Mouse (Mus musculus) liver, postnatal 0 days (tissue): ENCODE measurements around the gene Eid2b. TPM values are rescaled to one million over a fixed set of nuclear protein-coding genes. Genes with fewer than 3 reads are reported as not detected.
"Not testable (repeated sequence)": the region's sequence is repeated elsewhere in the genome, so short reads cannot be mapped to it uniquely, and the experiment has no call there.

Source experiments
- ATAC-seq: fragments of 200-750 bp; cut with Nextera tagmentation; 2 replicates; pipeline ENCODE4 v1.8.0; 2017; ENCODE audit warnings: mild to moderate bottlenecking, moderate library complexity
- DNase-seq: peaks from one replicate; pipeline ENCODE4 v3.0.0-alpha.2; 2016
- H3K27ac ChIP-seq: fragments of 300-500 bp; sonication (generic); 2 replicates; pipeline ENCODE4 v1.5.1; 2014; ENCODE audit warnings: antibody characterized with exemption, moderate library complexity, mild to moderate bottlenecking, low read depth
- H3K27me3 ChIP-seq: fragments of 300-500 bp; sonication (generic); 2 replicates; pipeline ENCODE4 v1.6.1; 2014; ENCODE audit warnings: low read length, control low read depth, mixed read lengths; ENCODE audit not compliant: insufficient read depth
- H3K36me3 ChIP-seq: fragments of 300-500 bp; sonication (generic); replicated peaks from 2 replicates; pipeline ENCODE4 v1.6.1; 2014; ENCODE audit warnings: mild to moderate bottlenecking, control low read depth, low read length, moderate library complexity, mixed read lengths; ENCODE audit not compliant: insufficient read depth
- H3K4me1 ChIP-seq: fragments of 300-500 bp; sonication (generic); 2 replicates; pipeline ENCODE4 v1.6.1; 2014; ENCODE audit warnings: antibody characterized with exemption, mild to moderate bottlenecking, control low read depth; ENCODE audit not compliant: insufficient read depth
- H3K4me2 ChIP-seq: fragments of 300-500 bp; sonication (generic); 2 replicates; pipeline ENCODE4 v1.6.1; 2014; ENCODE audit warnings: low read depth, mild to moderate bottlenecking, low read length, moderate library complexity, mixed read lengths
- H3K4me3 ChIP-seq: fragments of 300-500 bp; sonication (generic); 2 replicates; pipeline ENCODE4 v1.5.1; 2014; ENCODE audit warnings: low read depth, low read length
- H3K9ac ChIP-seq: fragments of 300-500 bp; sonication (generic); replicated peaks from 2 replicates; pipeline ENCODE4 v1.6.1; 2014; ENCODE audit warnings: mild to moderate bottlenecking, moderate library complexity
- H3K9me3 ChIP-seq: fragments of 300-500 bp; sonication (generic); 2 replicates; pipeline ENCODE4 v1.6.1; 2016; ENCODE audit warnings: mild to moderate bottlenecking, control low read depth, low read length, mixed read lengths
- CTCF ChIP-seq: sonication (generic); IDR thresholded peaks from 2 replicates; pipeline ENCODE4 v1.5.1; 2016; ENCODE audit warnings: antibody characterized with exemption, low read depth
- EP300 ChIP-seq: IDR thresholded peaks from 2 replicates; pipeline ENCODE4 v1.6.1; 2016; ENCODE audit warnings: antibody characterized with exemption, low read depth, mild to moderate bottlenecking
- WGBS: fragments of 180-500 bp; shearing (Covaris S2); extraction: QIAGEN DNeasy Blood & Tissue Kit; methylation state at CpG from one replicate; pipeline ENCODE4 v1.1.7; 2014; ENCODE audit not compliant: insufficient replicate concordance; 5-methylcytosine and 5-hydroxymethylcytosine counted together
- polyA plus RNA-seq: library from polyadenylated mRNA; unstranded; fragments of >200 nt; fragmentation: Nextera tagmentation; extraction: Ambion mirVana; gene quantifications from 2 replicates; pipeline ENCODE4 v1.2.1, GENCODE M21; 2015

The Eid2b gene
- 3.4 and 3.9 TPM in 2 replicates for polyA plus RNA-seq

DNA sequence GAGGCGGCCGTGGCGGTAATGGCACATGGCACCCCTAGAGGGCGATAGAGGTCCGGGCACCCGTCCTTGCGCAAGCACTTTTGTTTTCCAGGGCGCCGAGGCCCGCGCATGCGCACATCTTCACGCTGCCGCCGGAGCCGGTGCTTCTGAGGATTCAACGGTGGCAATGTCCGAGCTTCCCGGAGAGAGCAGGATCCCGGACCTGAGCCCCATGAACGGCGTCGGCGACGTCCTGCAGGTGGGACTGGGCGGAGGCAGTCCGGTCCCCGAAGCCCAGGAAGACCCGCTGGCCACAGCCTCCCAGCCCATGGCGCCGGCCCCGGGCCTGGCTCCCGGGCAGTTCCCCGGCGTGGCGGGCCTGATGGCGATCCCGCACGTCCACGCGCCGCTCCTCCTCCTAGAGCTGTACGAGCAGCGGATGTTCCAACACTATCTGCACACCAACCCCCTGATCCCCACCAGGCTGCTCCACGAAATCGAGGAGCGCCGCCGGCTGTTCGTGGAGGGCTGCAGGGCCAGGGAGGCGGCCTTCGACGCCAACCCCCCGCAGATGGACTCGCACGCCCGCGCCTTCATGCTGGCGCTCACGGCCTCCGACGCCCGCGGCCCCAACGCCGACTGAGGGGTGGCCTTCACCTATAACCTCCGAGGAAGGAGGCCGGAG lies at the start of gene Eid2b:
Eid2b (plus strand) TSS at position 125 of the 664 bp plus-strand sequence.
- peak; percentile 95 for DNase-seq
- H3K27me3 ChIP-seq: no peaks in the 10 kb centered on the region
- peak within 1 kb of the TSS; percentile 93 for H3K4me2 ChIP-seq
- H3K9ac ChIP-seq: peak within 1 kb of the TSS; percentile 81
- H3K36me3 ChIP-seq: no peaks in the 10 kb centered on the region
- peak within 1 kb of the TSS; percentile 67 for H3K4me3 ChIP-seq
- H3K4me1 ChIP-seq: peaks cover 6% of the 10 kb centered on the region
- ATAC-seq: peak; percentile 85
- no peaks in the 10 kb centered on the region for H3K9me3 ChIP-seq
- TF ChIP-seq CTCF (peak; percentile 98), EP300 (no peak)
- H3K27ac ChIP-seq: peak within 1 kb of the TSS; percentile 73
- WGBS: 3% methylated on average over 65 of the region's 68 CpGs

GRCm38 (mm10) chr7:28243943-28244342 lies 33.6 kb upstream of the Eid2b start:
- WGBS: 58% methylated on average over 2 of the region's 2 CpGs
- H3K27ac ChIP-seq, H3K9ac ChIP-seq, H3K4me1 ChIP-seq, DNase-seq, H3K36me3 ChIP-seq, H3K9me3 ChIP-seq, H3K4me2 ChIP-seq, ATAC-seq, H3K27me3 ChIP-seq, H3K4me3 ChIP-seq: not testable (repeated sequence)

GRCm38 (mm10) chr7:28248957-28249356 lies 28.6 kb upstream of the Eid2b start:
- no peak for TF ChIP-seq CTCF
- TF ChIP-seq EP300: no peak
- Histone ChIP-seq H3K36me3 (no peaks in the 10 kb centered on the region), H3K9me3 (no peaks in the 10 kb centered on the region), H3K4me3 (no peak overlapping the region), H3K27me3 (no peaks in the 10 kb centered on the region), H3K4me2 (no peak overlapping the region), H3K4me1 (no peaks in the 10 kb centered on the region), H3K9ac (no peak overlapping the region), H3K27ac (no peak overlapping the region)
- no peak for ATAC-seq
- 77% methylated on average over 3 of the region's 3 CpGs for WGBS
- DNase-seq: no peak

DNA sequence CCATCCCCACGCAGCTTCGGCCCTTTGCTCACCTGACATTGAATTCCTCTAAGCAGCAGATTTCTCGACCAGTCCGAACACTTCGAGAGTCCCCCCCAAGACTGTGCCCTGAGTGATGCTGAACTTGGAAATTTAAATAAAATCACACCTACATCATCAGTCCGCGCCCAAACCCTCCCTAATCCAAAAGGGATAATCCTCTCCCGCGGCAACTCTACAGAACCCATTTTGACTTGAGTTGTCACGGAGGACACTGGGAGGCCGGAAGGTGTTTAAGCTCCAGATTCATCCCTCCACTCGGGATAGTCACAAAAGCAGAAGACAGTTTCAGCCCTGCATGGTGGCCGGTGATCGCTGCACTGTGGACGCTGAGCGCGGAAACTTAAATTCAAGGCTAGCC lies 25.6 kb upstream of the Eid2b start:
- no peak overlapping the region for H3K9ac ChIP-seq
- H3K4me3 ChIP-seq: no peak overlapping the region
- no peak for ATAC-seq
- no peak overlapping the region for H3K4me2 ChIP-seq
- no peaks in the 10 kb centered on the region for H3K4me1 ChIP-seq
- WGBS: 81% methylated on average over 17 of the region's 17 CpGs
- no peaks in the 10 kb centered on the region for H3K27me3 ChIP-seq
- no peaks in the 10 kb centered on the region for H3K36me3 ChIP-seq
- H3K27ac ChIP-seq: no peak overlapping the region
- DNase-seq: peak; percentile 7
- H3K9me3 ChIP-seq: peaks cover 5% of the 10 kb centered on the region
- TF ChIP-seq CTCF: no peak
- no peak for TF ChIP-seq EP300

- TF ChIP-seq EP300 (no peak), CTCF (no peak)
- Histone ChIP-seq H3K4me2 (no peak overlapping the region), H3K9ac (no peak overlapping the region), H3K9me3 (peaks cover 5% of the 10 kb centered on the region), H3K36me3 (no peaks in the 10 kb centered on the region), H3K4me1 (no peaks in the 10 kb centered on the region), H3K27me3 (no peaks in the 10 kb centered on the region), H3K4me3 (no peak overlapping the region), H3K27ac (no peak overlapping the region)
- no peak for ATAC-seq
- 49% methylated on average over 6 of the region's 6 CpGs for WGBS
- no peak for DNase-seq
Measured at GRCm38 (mm10) chr7:28254591-28254990, 22.9 kb upstream of the Eid2b start.

DNA sequence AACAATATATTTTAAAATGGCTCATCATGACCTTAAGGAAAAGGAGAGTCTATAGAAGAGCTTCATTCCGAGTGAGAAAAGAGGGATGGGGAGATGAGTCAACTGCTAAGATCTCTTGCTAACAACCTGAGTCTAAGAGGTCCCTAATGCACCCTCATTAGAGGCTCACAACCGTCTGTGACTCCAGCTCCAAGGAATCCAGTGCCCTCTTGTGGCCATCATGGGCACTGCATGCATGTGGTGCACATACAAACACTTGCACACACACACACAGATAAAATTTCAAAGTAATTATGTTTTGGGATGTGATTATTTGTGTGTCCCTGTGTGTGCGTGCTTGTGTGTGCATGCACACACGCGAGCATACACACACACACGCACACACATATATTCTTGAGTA lies 22.1 kb upstream of the Eid2b start:
- Histone ChIP-seq H3K27me3 (no peaks in the 10 kb centered on the region), H3K9me3 (peaks cover 5% of the 10 kb centered on the region), H3K4me2 (no peak overlapping the region), H3K4me3 (no peak overlapping the region), H3K36me3 (no peaks in the 10 kb centered on the region), H3K27ac (no peak overlapping the region), H3K4me1 (no peaks in the 10 kb centered on the region), H3K9ac (no peak overlapping the region)
- no peak for ATAC-seq
- WGBS: 75% methylated on average over 6 of the region's 6 CpGs
- no peak for DNase-seq
- TF ChIP-seq EP300 (no peak), CTCF (peak; percentile 61)

- no peak overlapping the region for H3K4me2 ChIP-seq
- DNase-seq: no peak
- ATAC-seq: no peak
- H3K27ac ChIP-seq: no peak overlapping the region
- WGBS: 42% methylated on average over 5 of the region's 5 CpGs
- no peaks in the 10 kb centered on the region for H3K4me1 ChIP-seq
- TF ChIP-seq CTCF: no peak
- no peak for TF ChIP-seq EP300
- H3K27me3 ChIP-seq: 0 out of 2 replicates have a peak, but pooled peaks cover 3% of the 10 kb centered on the region
- H3K36me3 ChIP-seq: no peaks in the 10 kb centered on the region
- H3K9me3 ChIP-seq: no peaks in the 10 kb centered on the region
- no peak overlapping the region for H3K4me3 ChIP-seq
- H3K9ac ChIP-seq: no peak overlapping the region
Measured at GRCm38 (mm10) chr7:28262861-28263260, 14.7 kb upstream of the Eid2b start.
